Mouse (Mus musculus): Measurements from ENCODE around the gene Ndufa13. TPM values are rescaled to one million over a fixed set of nuclear protein-coding genes. Genes with fewer than 3 reads are reported as not detected.
A peak's percentile ranks its signal among the peaks of the same experiment; 100 is the strongest.

Gene Ndufa13
- polyA plus RNA-seq, 1 experiment from 2014 or later: 170 TPM

GRCm38 (mm10) chr8:69900895-69901451 is 1.4 kb downstream of the Ndufa13 start:
- no peaks in the 10 kb centered on the region for H3K9me3 ChIP-seq (ENCODE audit: control insufficient read depth, low read length)
- H3K4me1 ChIP-seq (ENCODE audit: control insufficient read depth, insufficient read depth, low read length): peaks cover 27% of the 10 kb centered on the region
- 18% methylated on average over 12 of the region's 12 CpGs for WGBS
- no peaks in the 10 kb centered on the region for H3K27me3 ChIP-seq (ENCODE audit: control insufficient read depth, insufficient read depth, low read length)
- peak overlapping the region; percentile 62 for H3K9ac ChIP-seq (replicated peaks; ENCODE audit: low read length)
- 0 out of 2 replicates have a peak, but pooled peaks cover 8% of the 10 kb centered on the region for H3K36me3 ChIP-seq (ENCODE audit: control insufficient read depth, insufficient read depth, low read length)
- peak overlapping the region; percentile 57 for H3K4me3 ChIP-seq (replicated peaks; ENCODE audit: low read depth, low read length)
- peak overlapping the region; percentile 96 for H3K4me2 ChIP-seq (ENCODE audit: low read length)
- H3K27ac ChIP-seq (replicated peaks; ENCODE audit: low read depth, low read length): peak overlapping the region; percentile 81
- DNase-seq (no peak), ATAC-seq (ENCODE audit: low FRiP score, low TSS enrichment) (no peak)

GRCm38 (mm10) chr8:69899876-69900275 is 2.5 kb downstream of the Ndufa13 start:
- 98% methylated on average over 2 of the region's 2 CpGs for WGBS
- Histone ChIP-seq H3K9me3 (ENCODE audit: control insufficient read depth, low read length) (no peaks in the 10 kb centered on the region), H3K36me3 (ENCODE audit: control insufficient read depth, insufficient read depth, low read length) (peaks cover 11% of the 10 kb centered on the region; the same call in 1 of the 2 replicates), H3K27me3 (ENCODE audit: control insufficient read depth, insufficient read depth, low read length) (no peaks in the 10 kb centered on the region), H3K4me1 (ENCODE audit: control insufficient read depth, insufficient read depth, low read length) (peaks cover 30% of the 10 kb centered on the region), H3K4me2 (ENCODE audit: low read length) (peak overlapping the region; percentile 96; the same call in 1 of the 2 replicates), H3K4me3 (replicated peaks; ENCODE audit: low read depth, low read length) (no peak overlapping the region), H3K27ac (replicated peaks; ENCODE audit: low read depth, low read length) (no peak overlapping the region), H3K9ac (replicated peaks; ENCODE audit: low read length) (no peak overlapping the region)
- ATAC-seq (ENCODE audit: low FRiP score, low TSS enrichment) (no peak), DNase-seq (no peak)

- H3K4me2 ChIP-seq (ENCODE audit: low read length): no peak overlapping the region
- H3K9me3 ChIP-seq (ENCODE audit: control insufficient read depth, low read length): no peaks in the 10 kb centered on the region
- WGBS: 89% methylated on average over 6 of the region's 6 CpGs
- peaks cover 27% of the 10 kb centered on the region for H3K36me3 ChIP-seq (ENCODE audit: control insufficient read depth, insufficient read depth, low read length)
- H3K27ac ChIP-seq (replicated peaks; ENCODE audit: low read depth, low read length): no peak overlapping the region
- peaks cover 26% of the 10 kb centered on the region for H3K4me1 ChIP-seq (ENCODE audit: control insufficient read depth, insufficient read depth, low read length)
- DNase-seq: no peak
- H3K4me3 ChIP-seq (replicated peaks; ENCODE audit: low read depth, low read length): no peak overlapping the region
- no peak for ATAC-seq (ENCODE audit: low FRiP score, low TSS enrichment)
- no peak overlapping the region for H3K9ac ChIP-seq (replicated peaks; ENCODE audit: low read length)
- H3K27me3 ChIP-seq (ENCODE audit: control insufficient read depth, insufficient read depth, low read length): no peaks in the 10 kb centered on the region
Measured at GRCm38 (mm10) chr8:69897857-69898256, 4.5 kb downstream of the Ndufa13 start.

- DNase-seq: no peak
- 0 out of 2 replicates have a peak, but pooled peaks cover under 1% of the 10 kb centered on the region for H3K27me3 ChIP-seq (ENCODE audit: control insufficient read depth, insufficient read depth, low read length)
- WGBS: 74% methylated on average over 4 of the region's 4 CpGs
- no peak for ATAC-seq (ENCODE audit: low FRiP score, low TSS enrichment)
- H3K27ac ChIP-seq (replicated peaks; ENCODE audit: low read depth, low read length): no peak overlapping the region
- H3K4me1 ChIP-seq (ENCODE audit: control insufficient read depth, insufficient read depth, low read length): peaks cover 24% of the 10 kb centered on the region
- H3K4me3 ChIP-seq (replicated peaks; ENCODE audit: low read depth, low read length): no peak overlapping the region
- no peaks in the 10 kb centered on the region for H3K9me3 ChIP-seq (ENCODE audit: control insufficient read depth, low read length)
- no peak overlapping the region for H3K4me2 ChIP-seq (ENCODE audit: low read length)
- H3K36me3 ChIP-seq (ENCODE audit: control insufficient read depth, insufficient read depth, low read length): peaks cover 31% of the 10 kb centered on the region
- H3K9ac ChIP-seq (replicated peaks; ENCODE audit: low read length): peak overlapping the region; percentile 31; the same call in 1 of the 2 replicates
Measured at GRCm38 (mm10) chr8:69895772-69896451, 6.4 kb downstream of the Ndufa13 start.

- WGBS: 48% methylated on average over 6 of the region's 6 CpGs
- no peak overlapping the region for H3K4me2 ChIP-seq (ENCODE audit: low read length)
Measured at GRCm38 (mm10) chr8:69894836-69895332, 7.5 kb downstream of the Ndufa13 start.

GRCm38 (mm10) chr8:69893863-69894262 is 8.5 kb downstream of the Ndufa13 start:
- ATAC-seq (ENCODE audit: low FRiP score, low TSS enrichment) (no peak), DNase-seq (peak; percentile 77)
- no peak overlapping the region for H3K27ac ChIP-seq (replicated peaks; ENCODE audit: low read depth, low read length)
- H3K27me3 ChIP-seq (ENCODE audit: control insufficient read depth, insufficient read depth, low read length): peaks cover 20% of the 10 kb centered on the region
- no peak overlapping the region for H3K9ac ChIP-seq (replicated peaks; ENCODE audit: low read length)
- peaks cover 19% of the 10 kb centered on the region; the same call in 1 of the 2 replicates for H3K4me1 ChIP-seq (ENCODE audit: control insufficient read depth, insufficient read depth, low read length)
- WGBS: 27% methylated on average over 17 of the region's 17 CpGs
- no peak overlapping the region for H3K4me2 ChIP-seq (ENCODE audit: low read length)
- H3K9me3 ChIP-seq (ENCODE audit: control insufficient read depth, low read length): no peaks in the 10 kb centered on the region
- H3K36me3 ChIP-seq (ENCODE audit: control insufficient read depth, insufficient read depth, low read length): peaks cover 31% of the 10 kb centered on the region
- H3K4me3 ChIP-seq (replicated peaks; ENCODE audit: low read depth, low read length): no peak overlapping the region

More at GRCm38 (mm10) chr8:69894836-69895332, 7.5 kb downstream of the Ndufa13 start:
- peaks cover 31% of the 10 kb centered on the region for H3K36me3 ChIP-seq (ENCODE audit: control insufficient read depth, insufficient read depth, low read length)
- peaks cover 10% of the 10 kb centered on the region; the same call in 1 of the 2 replicates for H3K27me3 ChIP-seq (ENCODE audit: control insufficient read depth, insufficient read depth, low read length)
- H3K9ac ChIP-seq (replicated peaks; ENCODE audit: low read length): no peak overlapping the region
- ATAC-seq (ENCODE audit: low FRiP score, low TSS enrichment): no peak
- no peak overlapping the region for H3K4me3 ChIP-seq (replicated peaks; ENCODE audit: low read depth, low read length)
- no peaks in the 10 kb centered on the region for H3K9me3 ChIP-seq (ENCODE audit: control insufficient read depth, low read length)
- no peak for DNase-seq
- no peak overlapping the region for H3K27ac ChIP-seq (replicated peaks; ENCODE audit: low read depth, low read length)
- H3K4me1 ChIP-seq (ENCODE audit: control insufficient read depth, insufficient read depth, low read length): peaks cover 16% of the 10 kb centered on the region; the same call in 1 of the 2 replicates

- DNase-seq: peak; percentile 85
- H3K4me2 ChIP-seq (ENCODE audit: low read length): peak overlapping the region; percentile 28; the same call in 1 of the 2 replicates
- H3K4me3 ChIP-seq (replicated peaks; ENCODE audit: low read depth, low read length): no peak overlapping the region
- H3K9ac ChIP-seq (replicated peaks; ENCODE audit: low read length): 0 out of 2 replicates have a peak overlapping the region, but pooled peaks have one; percentile 7
- H3K9me3 ChIP-seq (ENCODE audit: control insufficient read depth, low read length): no peaks in the 10 kb centered on the region
- H3K27ac ChIP-seq (replicated peaks; ENCODE audit: low read depth, low read length): no peak overlapping the region
- H3K4me1 ChIP-seq (ENCODE audit: control insufficient read depth, insufficient read depth, low read length): peaks cover 28% of the 10 kb centered on the region; the same call in 1 of the 2 replicates
- no peak for ATAC-seq (ENCODE audit: low FRiP score, low TSS enrichment)
- WGBS: 37% methylated on average over 19 of the region's 19 CpGs
- peaks cover 50% of the 10 kb centered on the region for H3K27me3 ChIP-seq (ENCODE audit: control insufficient read depth, insufficient read depth, low read length)
- peaks cover 23% of the 10 kb centered on the region for H3K36me3 ChIP-seq (ENCODE audit: control insufficient read depth, insufficient read depth, low read length)
Measured at GRCm38 (mm10) chr8:69890813-69891241, 11.5 kb downstream of the Ndufa13 start.

- peaks cover 24% of the 10 kb centered on the region; the same call in 1 of the 2 replicates for H3K4me1 ChIP-seq (ENCODE audit: control insufficient read depth, insufficient read depth, low read length)
- ATAC-seq (ENCODE audit: low FRiP score, low TSS enrichment): no peak
- peaks cover 12% of the 10 kb centered on the region; the same call in 1 of the 2 replicates for H3K36me3 ChIP-seq (ENCODE audit: control insufficient read depth, insufficient read depth, low read length)
- no peaks in the 10 kb centered on the region for H3K9me3 ChIP-seq (ENCODE audit: control insufficient read depth, low read length)
- WGBS: 4% methylated on average over 32 of the region's 32 CpGs
- peak; percentile 54 for DNase-seq
- no peak overlapping the region for H3K9ac ChIP-seq (replicated peaks; ENCODE audit: low read length)
- peak overlapping the region; percentile 22 for H3K4me3 ChIP-seq (replicated peaks; ENCODE audit: low read depth, low read length)
- no peak overlapping the region for H3K27ac ChIP-seq (replicated peaks; ENCODE audit: low read depth, low read length)
- H3K27me3 ChIP-seq (ENCODE audit: control insufficient read depth, insufficient read depth, low read length): peaks cover 70% of the 10 kb centered on the region
- peak overlapping the region; percentile 35 for H3K4me2 ChIP-seq (ENCODE audit: low read length)
Measured at GRCm38 (mm10) chr8:69888902-69889301, 13.5 kb downstream of the Ndufa13 start.
